ENCODE assay signal across 23 mouse cellular contexts in genomic region chr1:133787500-133788210, GRCm38 (mm10). TPM values are rescaled to one million over a fixed set of nuclear protein-coding genes. Genes with fewer than 3 reads are reported as not detected.
DNase-seq lines count a peak whose midpoint lies in the region; ATAC-seq and TF ChIP-seq lines count a peak whose summit lies in the region.
"Had no signal": no experiment of that assay in that cellular context is flagged by ENCODE, and none has a peak within 500 bp of the region (broad histone marks: within the 10 kb centered on the region; RNA-seq: fewer than 3 reads in every experiment).

No protein-coding gene starts in this region.

- H3K9ac ChIP-seq in hindbrain, embryonic 13.5 days, result no peak overlapping the region
- H3K9ac ChIP-seq in hindbrain, postnatal 0 days (replicated peaks; ENCODE audit: low read length), result no peak overlapping the region
- H3K9ac ChIP-seq in neural tube, embryonic 13.5 days, result no peak overlapping the region
- no peak overlapping the region for H3K9ac ChIP-seq in neural tube, embryonic 15.5 days (replicated peaks)
- H3K9ac ChIP-seq in heart, embryonic 11.5 days (ENCODE audit: low read depth, low read length), result no peak overlapping the region
- H3K9ac ChIP-seq: embryonic facial prominence, embryonic 13.5 days; forebrain, embryonic 12.5 days; heart, embryonic 12.5 days; intestine, embryonic 15.5 days; limb, embryonic 12.5 days had no signal

- H3K4me2 ChIP-seq in hindbrain, embryonic 13.5 days, result no peak overlapping the region
- no peak overlapping the region for H3K4me2 ChIP-seq in hindbrain, postnatal 0 days (ENCODE audit: low read depth, low read length)
- H3K4me2 ChIP-seq in neural tube, embryonic 13.5 days, result no peak overlapping the region
- no peak overlapping the region for H3K4me2 ChIP-seq in neural tube, embryonic 15.5 days
- no peak overlapping the region; the same call in 1 of the 2 replicates for H3K4me2 ChIP-seq in heart, embryonic 11.5 days
- H3K4me2 ChIP-seq: embryonic facial prominence, embryonic 13.5 days; forebrain, embryonic 12.5 days; heart, embryonic 12.5 days; intestine, embryonic 15.5 days; limb, embryonic 12.5 days had no signal

- H3K27me3 ChIP-seq in hindbrain, embryonic 13.5 days, result no peaks in the 10 kb centered on the region
- no peaks in the 10 kb centered on the region for H3K27me3 ChIP-seq in hindbrain, postnatal 0 days (ENCODE audit: insufficient read depth, low read length)
- no peaks in the 10 kb centered on the region for H3K27me3 ChIP-seq in neural tube, embryonic 13.5 days
- no peaks in the 10 kb centered on the region for H3K27me3 ChIP-seq in neural tube, embryonic 15.5 days (replicated peaks)
- H3K27me3 ChIP-seq in heart, embryonic 11.5 days (ENCODE audit: control insufficient read depth, insufficient read depth, low read length), result no peaks in the 10 kb centered on the region
- H3K27me3 ChIP-seq: embryonic facial prominence, embryonic 13.5 days; forebrain, embryonic 12.5 days; heart, embryonic 12.5 days; intestine, embryonic 15.5 days; limb, embryonic 12.5 days had no signal

- TF ChIP-seq CTCF in hindbrain, postnatal 0 days (IDR thresholded peaks at IDR 0.05; ENCODE audit: low read depth), result no peak

- peaks cover 23% of the 10 kb centered on the region for H3K4me1 ChIP-seq in hindbrain, embryonic 13.5 days (replicated peaks)
- peaks cover 6% of the 10 kb centered on the region; the same call in 1 of the 2 replicates for H3K4me1 ChIP-seq in hindbrain, postnatal 0 days (ENCODE audit: insufficient read depth, low read length)
- H3K4me1 ChIP-seq in neural tube, embryonic 13.5 days (replicated peaks), result peaks cover 19% of the 10 kb centered on the region
- peaks cover 11% of the 10 kb centered on the region; the same call in 1 of the 2 replicates for H3K4me1 ChIP-seq in neural tube, embryonic 15.5 days
- peaks cover 15% of the 10 kb centered on the region for H3K4me1 ChIP-seq in heart, embryonic 11.5 days (ENCODE audit: control insufficient read depth, insufficient read depth, low read length)
- H3K4me1 ChIP-seq: embryonic facial prominence, embryonic 13.5 days; limb, embryonic 12.5 days had no signal

- ATAC-seq in hindbrain, embryonic 13.5 days (ENCODE audit: low FRiP score), result no peak
- no peak for ATAC-seq in hindbrain, postnatal 0 days
- ATAC-seq in neural tube, embryonic 13.5 days (ENCODE audit: low read depth), result no peak
- ATAC-seq in neural tube, embryonic 15.5 days (ENCODE audit: low FRiP score), result no peak
- ATAC-seq in granulocyte monocyte progenitor cell, adult 5-6 weeks (replicated peaks; ENCODE audit: poor library complexity, severe bottlenecking), result peak; percentile 59; the same call in 1 of the 2 replicates
- no peak for ATAC-seq in heart, embryonic 11.5 days (replicated peaks; ENCODE audit: insufficient number of reproducible peaks, low FRiP score, low TSS enrichment)
- ATAC-seq: intestine, embryonic 15.5 days; lung, postnatal 0 days had no signal

- H3K9me3 ChIP-seq in hindbrain, embryonic 13.5 days, result no peaks in the 10 kb centered on the region
- no peaks in the 10 kb centered on the region for H3K9me3 ChIP-seq in hindbrain, postnatal 0 days (ENCODE audit: low read length)
- no peaks in the 10 kb centered on the region for H3K9me3 ChIP-seq in neural tube, embryonic 13.5 days
- no peaks in the 10 kb centered on the region for H3K9me3 ChIP-seq in neural tube, embryonic 15.5 days (replicated peaks)
- H3K9me3 ChIP-seq in heart, embryonic 11.5 days (replicated peaks; ENCODE audit: control insufficient read depth, low read length), result no peaks in the 10 kb centered on the region
- H3K9me3 ChIP-seq: forebrain, embryonic 12.5 days; intestine, embryonic 15.5 days; limb, embryonic 12.5 days had no signal

- no peak for DNase-seq in hindbrain, postnatal 0 days (ENCODE audit: low spot score)
- no peak for DNase-seq in cerebellum, postnatal 4 days (ENCODE audit: low spot score in 2 of 2)
- DNase-seq: adrenal gland, postnatal 10 days; cerebellum, adult 18-20 months; cerebellum, postnatal 14 days; embryo, embryonic 11 days; gastrocnemius, adult 2 months; heart, postnatal 10 days; kidney, postnatal 25 days; right cerebral cortex, postnatal 25 days; thymus, postnatal 14 days had no signal

- H3K27ac ChIP-seq in hindbrain, embryonic 13.5 days, result peak overlapping the region; percentile 45
- no peak overlapping the region for H3K27ac ChIP-seq in hindbrain, postnatal 0 days
- peak overlapping the region; percentile 67 for H3K27ac ChIP-seq in neural tube, embryonic 13.5 days (replicated peaks)
- H3K27ac ChIP-seq in neural tube, embryonic 15.5 days (replicated peaks), result no peak overlapping the region
- no peak overlapping the region for H3K27ac ChIP-seq in heart, embryonic 11.5 days (ENCODE audit: low read depth, low read length)
- H3K27ac ChIP-seq: embryonic facial prominence, embryonic 13.5 days; forebrain, embryonic 12.5 days; gastrocnemius, adult 2 months; intestine, embryonic 15.5 days; limb, embryonic 12.5 days had no signal

- H3K4me3 ChIP-seq in hindbrain, embryonic 13.5 days, result no peak overlapping the region
- H3K4me3 ChIP-seq in hindbrain, postnatal 0 days (ENCODE audit: low read length), result no peak overlapping the region
- H3K4me3 ChIP-seq in neural tube, embryonic 13.5 days, result no peak overlapping the region
- no peak overlapping the region for H3K4me3 ChIP-seq in neural tube, embryonic 15.5 days (replicated peaks)
- H3K4me3 ChIP-seq in heart, embryonic 11.5 days (ENCODE audit: low read depth, low read length), result no peak overlapping the region
- H3K4me3 ChIP-seq: embryonic facial prominence, embryonic 13.5 days; erythroblast, embryonic 14.5 days; forebrain, embryonic 12.5 days; gastrocnemius, adult 2 months; heart, embryonic 12.5 days; intestine, embryonic 15.5 days; limb, embryonic 12.5 days had no signal

- WGBS in hindbrain, embryonic 13.5 days, result 83% methylated on average over 10 of the region's 10 CpGs
- 76% methylated on average over 10 of the region's 10 CpGs for WGBS in hindbrain, postnatal 0 days
- 81% methylated on average over 10 of the region's 10 CpGs for WGBS in neural tube, embryonic 13.5 days
- 89% methylated on average over 10 of the region's 10 CpGs for WGBS in neural tube, embryonic 15.5 days
- WGBS in heart, embryonic 11.5 days (ENCODE audit: insufficient replicate concordance), result 57% methylated on average over 10 of the region's 10 CpGs

- peaks cover 4% of the 10 kb centered on the region; the same call in 1 of the 2 replicates for H3K36me3 ChIP-seq in hindbrain, embryonic 13.5 days
- no peaks in the 10 kb centered on the region for H3K36me3 ChIP-seq in hindbrain, postnatal 0 days (ENCODE audit: insufficient read depth, low read length)
- 0 out of 2 replicates have a peak, but pooled peaks cover 10% of the 10 kb centered on the region for H3K36me3 ChIP-seq in neural tube, embryonic 13.5 days
- H3K36me3 ChIP-seq in neural tube, embryonic 15.5 days, result no peaks in the 10 kb centered on the region
- peaks cover 2% of the 10 kb centered on the region; the same call in 1 of the 2 replicates for H3K36me3 ChIP-seq in heart, embryonic 11.5 days (ENCODE audit: control insufficient read depth, insufficient read depth, low read length)
- H3K36me3 ChIP-seq: forebrain, embryonic 12.5 days; limb, embryonic 12.5 days had no signal

RNA-seq across cellular contexts. Expression of gene Atp2b4, which starts 13.2 kb away (rescaled TPM):
- 12.1 and 13.1 TPM in 2 replicates for polyA plus RNA-seq in hindbrain, embryonic 13.5 days (2015; fragmentation: Nextera tagmentation; extraction: Ambion mirVana)
- total RNA-seq in hindbrain, postnatal 0 days (2014; rRNA removed), result 56.6 and 57.3 TPM in 2 replicates
- 13.2 and 13.4 TPM in 2 replicates for polyA plus RNA-seq in hindbrain, postnatal 0 days (2015; fragmentation: Nextera tagmentation; extraction: Ambion mirVana)
- 10.7 and 13.7 TPM in 2 replicates for polyA plus RNA-seq in neural tube, embryonic 13.5 days (2015; fragmentation: Nextera tagmentation; extraction: Ambion mirVana)
- 13.6 and 17.1 TPM in 2 replicates for polyA plus RNA-seq in neural tube, embryonic 15.5 days (2015; fragmentation: Nextera tagmentation; extraction: Ambion mirVana)
- total RNA-seq in granulocyte monocyte progenitor cell, adult 5-6 weeks (2014; fragmentation: Nextera tagmentation), result 44.2 and 58.3 TPM in 2 replicates
- 27.1 and 32.1 TPM in 2 replicates for total RNA-seq in granulocyte monocyte progenitor cell, adult 5-6 weeks (2017)
- 26.1 and 35.6 TPM in 2 replicates for polyA plus RNA-seq in heart, embryonic 11.5 days (2014; fragmentation: Nextera tagmentation; extraction: Ambion mirVana)

Comparison
In these comparisons a context has a peak if more than half of its experiments do, and no peak if none do; other contexts are left out.
1. H3K27ac ChIP-seq: peak in hindbrain, embryonic 13.5 days (single experiment) and neural tube, embryonic 13.5 days (single experiment); none in hindbrain, postnatal 0 days (single experiment), neural tube, embryonic 15.5 days (single experiment) and heart, embryonic 11.5 days (single experiment).